Mouse (Mus musculus): ENCODE data around the gene Tmem132b. TPM values are rescaled to one million over a fixed set of nuclear protein-coding genes. Genes with fewer than 3 reads are reported as not detected.

Gene Tmem132b
- polyA plus RNA-seq, 1 experiment from 2014 or later = 0.21 TPM

- no peak for TF ChIP-seq EP300 (optimal IDR thresholded peaks at IDR 0.05)
- TF ChIP-seq CTCF (IDR thresholded peaks at IDR 0.05; ENCODE audit: low read depth) = 0 out of 2 replicates have a peak, but pooled peaks have one; percentile 1
- Histone ChIP-seq H3K4me1 (replicated peaks; ENCODE audit: control insufficient read depth, insufficient read depth) (no peaks in the 10 kb centered on the region), H3K4me3 (ENCODE audit: low read depth, low read length) (no peak overlapping the region), H3K4me2 (replicated peaks; ENCODE audit: low read depth) (no peak overlapping the region), H3K9ac (ENCODE audit: low read length) (no peak overlapping the region), H3K9me3 (ENCODE audit: control insufficient read depth, low read length) (no peaks in the 10 kb centered on the region), H3K27ac (replicated peaks) (no peak overlapping the region), H3K36me3 (ENCODE audit: control insufficient read depth, insufficient read depth, low read length) (peaks cover 11% of the 10 kb centered on the region), H3K27me3 (ENCODE audit: control insufficient read depth, insufficient read depth, low read length) (no peaks in the 10 kb centered on the region)
- DNase-seq (ENCODE audit: low spot score) (no peak), ATAC-seq (ENCODE audit: low FRiP score, low TSS enrichment) (no peak)
- WGBS = 18% methylated on average over 15 of the region's 15 CpGs
Measured at GRCm38 (mm10) chr5:125520930-125521590, 10.5 kb upstream of the Tmem132b start.

GRCm38 (mm10) chr5:125523361-125523760 lies 8.2 kb upstream of the Tmem132b start:
- no peak overlapping the region for H3K4me3 ChIP-seq (ENCODE audit: low read depth, low read length)
- no peak overlapping the region for H3K4me2 ChIP-seq (replicated peaks; ENCODE audit: low read depth)
- DNase-seq (ENCODE audit: low spot score) (no peak), ATAC-seq (ENCODE audit: low FRiP score, low TSS enrichment) (peak; percentile 38; the same call in 1 of the 2 replicates)
- H3K9ac ChIP-seq (ENCODE audit: low read length) = no peak overlapping the region
- no peaks in the 10 kb centered on the region for H3K9me3 ChIP-seq (ENCODE audit: control insufficient read depth, low read length)
- H3K27ac ChIP-seq (replicated peaks) = no peak overlapping the region
- H3K4me1 ChIP-seq (replicated peaks; ENCODE audit: control insufficient read depth, insufficient read depth) = no peaks in the 10 kb centered on the region
- no peaks in the 10 kb centered on the region for H3K36me3 ChIP-seq (ENCODE audit: control insufficient read depth, insufficient read depth, low read length)
- no peak for TF ChIP-seq CTCF (IDR thresholded peaks at IDR 0.05; ENCODE audit: low read depth)
- TF ChIP-seq EP300 (optimal IDR thresholded peaks at IDR 0.05) = no peak
- 67% methylated on average over 2 of the region's 2 CpGs for WGBS
- H3K27me3 ChIP-seq (ENCODE audit: control insufficient read depth, insufficient read depth, low read length) = no peaks in the 10 kb centered on the region

- no peaks in the 10 kb centered on the region for H3K36me3 ChIP-seq (ENCODE audit: control insufficient read depth, insufficient read depth, low read length)
- no peaks in the 10 kb centered on the region for H3K9me3 ChIP-seq (ENCODE audit: control insufficient read depth, low read length)
- DNase-seq (ENCODE audit: low spot score) = no peak
- no peak overlapping the region for H3K9ac ChIP-seq (ENCODE audit: low read length)
- H3K4me3 ChIP-seq (ENCODE audit: low read depth, low read length) = no peak overlapping the region
- peaks cover under 1% of the 10 kb centered on the region; the same call in 1 of the 2 replicates for H3K27me3 ChIP-seq (ENCODE audit: control insufficient read depth, insufficient read depth, low read length)
- H3K4me1 ChIP-seq (replicated peaks; ENCODE audit: control insufficient read depth, insufficient read depth) = no peaks in the 10 kb centered on the region
- 60% methylated on average over 5 of the region's 5 CpGs for WGBS
- no peak overlapping the region for H3K4me2 ChIP-seq (replicated peaks; ENCODE audit: low read depth)
- ATAC-seq (ENCODE audit: low FRiP score, low TSS enrichment) = no peak
- TF ChIP-seq CTCF (IDR thresholded peaks at IDR 0.05; ENCODE audit: low read depth) (peak; percentile 48), EP300 (optimal IDR thresholded peaks at IDR 0.05) (no peak)
- no peak overlapping the region for H3K27ac ChIP-seq (replicated peaks)
Measured at GRCm38 (mm10) chr5:125525516-125525915, 6.1 kb upstream of the Tmem132b start.

- no peak overlapping the region for H3K4me2 ChIP-seq (replicated peaks; ENCODE audit: low read depth)
- ATAC-seq (ENCODE audit: low FRiP score, low TSS enrichment) = no peak
- DNase-seq (ENCODE audit: low spot score) = peak; percentile 26
- H3K27me3 ChIP-seq (ENCODE audit: control insufficient read depth, insufficient read depth, low read length) = peaks cover 5% of the 10 kb centered on the region; the same call in 1 of the 2 replicates
- H3K27ac ChIP-seq (replicated peaks) = no peak overlapping the region
- no peak overlapping the region for H3K4me3 ChIP-seq (ENCODE audit: low read depth, low read length)
- no peaks in the 10 kb centered on the region for H3K4me1 ChIP-seq (replicated peaks; ENCODE audit: control insufficient read depth, insufficient read depth)
- WGBS = 73% methylated on average over 4 of the region's 4 CpGs
- no peak for TF ChIP-seq EP300 (optimal IDR thresholded peaks at IDR 0.05)
- peak; percentile 65 for TF ChIP-seq CTCF (IDR thresholded peaks at IDR 0.05; ENCODE audit: low read depth)
- H3K36me3 ChIP-seq (ENCODE audit: control insufficient read depth, insufficient read depth, low read length) = no peaks in the 10 kb centered on the region
- H3K9me3 ChIP-seq (ENCODE audit: control insufficient read depth, low read length) = no peaks in the 10 kb centered on the region
- H3K9ac ChIP-seq (ENCODE audit: low read length) = no peak overlapping the region
Measured at GRCm38 (mm10) chr5:125526464-125526863, 5.1 kb upstream of the Tmem132b start.

- DNase-seq (ENCODE audit: low spot score) (peak; percentile 75), ATAC-seq (ENCODE audit: low FRiP score, low TSS enrichment) (0 out of 2 replicates have a peak, but pooled peaks have one; percentile 22)
- Histone ChIP-seq H3K4me2 (replicated peaks; ENCODE audit: low read depth) (no peak overlapping the region), H3K27ac (replicated peaks) (no peak overlapping the region), H3K4me1 (replicated peaks; ENCODE audit: control insufficient read depth, insufficient read depth) (no peaks in the 10 kb centered on the region), H3K27me3 (ENCODE audit: control insufficient read depth, insufficient read depth, low read length) (peaks cover 20% of the 10 kb centered on the region), H3K4me3 (ENCODE audit: low read depth, low read length) (no peak overlapping the region), H3K9ac (ENCODE audit: low read length) (no peak overlapping the region), H3K9me3 (ENCODE audit: control insufficient read depth, low read length) (no peaks in the 10 kb centered on the region), H3K36me3 (ENCODE audit: control insufficient read depth, insufficient read depth, low read length) (no peaks in the 10 kb centered on the region)
- WGBS = 0% methylated on average over 5 of the region's 5 CpGs
- TF ChIP-seq CTCF (IDR thresholded peaks at IDR 0.05; ENCODE audit: low read depth) (peak; percentile 95), EP300 (optimal IDR thresholded peaks at IDR 0.05) (no peak)
Measured at GRCm38 (mm10) chr5:125529109-125529508, 2.5 kb upstream of the Tmem132b start.

- Histone ChIP-seq H3K27ac (replicated peaks) (no peak overlapping the region), H3K4me1 (replicated peaks; ENCODE audit: control insufficient read depth, insufficient read depth) (no peaks in the 10 kb centered on the region), H3K4me2 (replicated peaks; ENCODE audit: low read depth) (peak overlapping the region; percentile 55), H3K4me3 (ENCODE audit: low read depth, low read length) (peak overlapping the region; percentile 34), H3K9me3 (ENCODE audit: control insufficient read depth, low read length) (no peaks in the 10 kb centered on the region), H3K27me3 (ENCODE audit: control insufficient read depth, insufficient read depth, low read length) (peaks cover 20% of the 10 kb centered on the region), H3K36me3 (ENCODE audit: control insufficient read depth, insufficient read depth, low read length) (no peaks in the 10 kb centered on the region), H3K9ac (ENCODE audit: low read length) (no peak overlapping the region)
- 0% methylated on average over 7 of the region's 30 CpGs for WGBS
- peak; percentile 6; the same call in 1 of the 2 replicates for TF ChIP-seq CTCF (IDR thresholded peaks at IDR 0.05; ENCODE audit: low read depth)
- TF ChIP-seq EP300 (optimal IDR thresholded peaks at IDR 0.05) = no peak
- ATAC-seq (ENCODE audit: low FRiP score, low TSS enrichment) (peak; percentile 43; the same call in 1 of the 2 replicates), DNase-seq (ENCODE audit: low spot score) (no peak)
Measured at GRCm38 (mm10) chr5:125532191-125532544, 594 bp downstream of the Tmem132b start.

All from stomach, postnatal 0 days (tissue).